Mouse (Mus musculus) megakaryocyte, embryonic 14.5 days (primary cell): Measurements from ENCODE around the gene Slc39a11.

Experiments used
- FLI1 ChIP-seq: IDR thresholded peaks from 2 replicates; pipeline ENCODE4 v1.6.1; 2012; ENCODE audit warnings: low read length, inconsistent platforms, mixed read lengths
- GATA1 ChIP-seq: IDR thresholded peaks from 3 replicates; pipeline ENCODE4 v1.6.1; 2012; ENCODE audit warnings: mixed read lengths, low read length, inconsistent platforms, borderline replicate concordance

- TF ChIP-seq GATA1 (no peak), FLI1 (no peak)
Measured at GRCm38 (mm10) chr11:113291781-113292714, 357.8 kb downstream of the Slc39a11 start.
